Mouse (Mus musculus) myocyte (in vitro differentiated cells): ENCODE data around the gene Slc32a1.

ENCODE experiments used
- CEBPB ChIP-seq: IDR thresholded peaks from 2 replicates; pipeline ENCODE4 v1.6.1; 2011; ENCODE audit warnings: mild to moderate bottlenecking, moderate library complexity; ENCODE audit not compliant: poor library complexity, insufficient read depth, severe bottlenecking
- MAX ChIP-seq: IDR thresholded peaks from one replicate; pipeline ENCODE4 v1.6.1; 2011; ENCODE audit warnings: low read depth, mild to moderate bottlenecking, control low read depth
- POLR2A ChIP-seq: IDR thresholded peaks from one replicate; pipeline ENCODE4 v1.6.1; 2011; ENCODE audit warnings: low read depth, mild to moderate bottlenecking, control low read depth, moderate library complexity; ENCODE audit not compliant: insufficient read length
- SRF ChIP-seq: IDR thresholded peaks from one replicate; pipeline ENCODE4 v1.6.1; 2011; ENCODE audit warnings: low read depth; ENCODE audit not compliant: control insufficient read depth, insufficient read length

GRCm38 (mm10) chr2:158601326-158601725 lies 9.2 kb upstream of the Slc32a1 start:
- TF ChIP-seq POLR2A (no peak), SRF (no peak), MAX (no peak), CEBPB (no peak)
